Mouse (Mus musculus): ENCODE measurements around the gene 1520401A03Rik.
A peak's percentile ranks its signal among the peaks of the same experiment; 100 is the strongest.

1520401A03Rik gene

GRCm38 (mm10) chr17:23699131-23700077 lies 23.2 kb downstream of the 1520401A03Rik start:
- peak; percentile 95 for DNase-seq

DNA sequence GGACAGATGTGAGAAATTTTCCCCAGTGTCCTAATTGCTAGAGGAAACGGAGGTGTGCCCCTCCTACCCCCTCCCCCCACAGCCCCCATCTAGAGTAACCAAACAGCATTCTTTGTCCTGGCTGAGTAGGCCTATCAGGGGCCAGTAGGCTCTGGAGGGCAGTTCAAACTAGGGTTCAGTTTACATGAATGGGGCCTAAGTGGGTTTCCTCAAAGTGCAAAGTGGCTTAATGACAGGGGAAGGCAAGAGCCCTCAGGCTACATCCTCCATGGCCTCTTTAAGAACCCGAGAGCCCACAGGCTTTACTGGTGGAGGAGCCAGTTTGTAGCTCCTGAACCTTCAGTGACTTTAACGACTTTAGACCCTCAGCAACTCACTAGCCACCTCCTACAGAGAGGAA lies 26.8 kb downstream of the 1520401A03Rik start:
- DNase-seq: no peak

DNA sequence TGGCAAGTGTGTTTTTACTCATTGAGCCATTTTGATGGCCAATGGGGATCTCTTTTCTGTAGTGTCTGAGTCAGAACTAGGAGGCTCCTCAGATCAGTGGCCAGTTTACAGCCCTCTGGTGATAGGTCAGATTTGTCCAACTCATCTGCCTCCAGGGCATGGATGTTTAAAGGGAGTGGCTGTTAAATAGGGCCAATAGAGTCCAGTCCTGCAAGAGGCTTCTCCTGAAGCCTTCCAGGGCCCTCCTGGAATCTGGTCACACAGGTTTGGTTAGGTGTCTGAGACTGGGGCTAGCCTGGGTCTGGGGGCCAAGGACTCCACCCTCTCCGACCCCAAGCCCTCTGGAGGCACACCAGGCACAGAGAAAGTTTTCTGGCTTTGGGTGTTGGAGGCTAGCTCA lies 28.1 kb downstream of the 1520401A03Rik start:
- DNase-seq: no peak

DNA sequence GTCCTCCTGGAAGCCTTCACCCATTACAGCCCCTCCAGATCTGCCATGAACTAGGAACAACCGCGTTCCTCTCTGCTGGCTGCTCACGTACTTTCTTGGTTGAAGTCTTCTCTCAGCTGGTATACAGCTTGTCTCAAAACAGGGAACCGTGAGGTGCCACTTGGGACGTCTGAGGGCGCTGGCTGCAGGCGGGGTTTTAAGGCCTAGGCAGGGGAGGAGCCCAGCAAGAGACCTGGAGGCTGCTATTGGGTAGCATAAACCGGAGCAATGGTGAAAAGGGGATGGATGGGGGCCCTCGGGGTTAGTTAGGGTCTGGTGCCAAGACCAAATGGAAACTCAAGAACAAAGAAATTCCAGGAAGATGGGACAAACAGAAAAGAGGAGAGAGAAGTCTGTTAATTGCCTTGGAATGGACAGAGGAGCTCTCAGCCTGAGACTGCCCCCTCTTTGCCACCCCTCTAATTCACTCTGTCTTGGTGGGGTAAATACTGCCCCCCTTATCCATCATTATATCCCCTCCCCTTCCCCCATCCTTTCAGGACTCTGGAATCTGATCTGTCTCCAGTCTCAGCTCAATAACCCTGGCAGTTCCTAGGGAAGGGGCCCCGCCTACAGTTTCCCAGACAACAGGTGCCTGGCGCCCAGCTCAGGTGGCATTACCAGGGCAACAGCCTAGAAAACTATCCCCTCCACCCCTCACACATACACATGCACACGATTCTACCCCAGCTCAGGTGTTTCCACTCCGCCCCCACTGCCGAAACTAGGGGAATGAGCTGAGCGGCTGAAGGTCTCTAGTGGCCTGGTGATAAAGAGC lies 38.5 kb downstream of the 1520401A03Rik start, which contains the start of gene Cldn9:
Cldn9 (minus strand) TSS at position 171 of the 817 bp plus-strand sequence.
- no peak for DNase-seq

GRCm38 (mm10) chr17:23683226-23683625 lies 39.4 kb downstream of the 1520401A03Rik start:
- no peak for DNase-seq

- DNase-seq: no peak
These were observed 40.1 kb downstream of the 1520401A03Rik start for GRCm38 (mm10) chr17:23682530-23682929.

DNA sequence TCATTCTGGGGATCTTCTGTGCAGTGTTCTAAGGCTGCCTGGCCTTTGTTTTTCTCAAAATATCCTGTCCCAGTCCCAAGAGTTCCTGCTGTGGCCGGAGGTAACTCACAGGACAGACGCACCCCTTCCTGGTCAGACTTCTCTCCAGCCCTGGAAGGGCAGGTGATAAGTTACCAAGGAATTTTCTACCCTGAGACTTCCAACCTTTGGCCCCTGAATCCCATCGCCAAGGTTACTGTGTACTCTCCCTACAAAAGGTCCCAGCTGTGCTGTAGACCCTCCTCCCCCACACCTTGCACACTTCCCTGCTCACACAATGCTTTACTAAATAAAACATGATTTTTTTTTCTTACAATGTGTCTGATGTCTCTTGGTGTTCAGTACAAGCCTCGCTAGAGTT lies 40.5 kb downstream of the 1520401A03Rik start:
- DNase-seq: no peak

GRCm38 (mm10) chr17:23681086-23681485 lies 41.5 kb downstream of the 1520401A03Rik start:
- DNase-seq: peak; percentile 88

- DNase-seq: peak; percentile 79
These were observed 42.2 kb downstream of the 1520401A03Rik start for GRCm38 (mm10) chr17:23680336-23680735.

DNA sequence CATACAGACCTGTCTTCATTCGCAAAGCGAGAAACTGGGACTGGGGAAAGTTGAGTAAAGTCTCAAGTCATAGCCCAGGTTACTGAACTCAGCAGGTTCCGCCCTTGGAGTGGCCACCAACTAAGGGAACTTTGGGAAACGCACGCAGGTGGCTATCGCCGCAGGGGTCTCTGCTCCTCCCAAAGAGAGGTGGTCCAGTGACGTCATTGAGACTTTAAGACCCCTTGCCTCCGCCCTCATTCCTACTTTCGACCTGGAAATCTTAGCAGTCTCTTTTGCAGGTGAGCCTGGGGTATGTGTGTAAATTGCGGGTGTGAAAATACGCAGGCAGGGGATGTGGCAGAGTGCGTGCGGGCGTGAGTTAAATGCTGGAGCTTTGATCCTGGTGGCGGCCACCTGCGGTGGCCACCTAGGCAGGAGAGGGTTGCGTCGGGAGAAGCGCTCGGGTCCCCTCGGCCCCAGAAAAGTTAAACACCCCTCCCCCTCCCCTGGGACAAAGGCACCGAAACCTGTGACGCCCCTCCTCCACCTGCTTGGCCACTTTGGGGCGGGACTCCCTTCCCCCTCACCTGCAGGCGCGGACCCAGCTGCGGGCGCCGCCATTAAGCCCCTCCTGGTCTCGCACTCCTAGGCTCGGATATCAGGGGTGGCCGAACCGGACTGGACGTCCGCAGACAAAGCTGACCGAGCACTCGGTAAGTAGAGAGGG lies 43.3 kb downstream of the 1520401A03Rik start, which contains the start of gene Cldn6:
Cldn6 (plus strand) TSS at position 123 of the 709 bp plus-strand sequence.
- peak; percentile 86 for DNase-seq

DNA sequence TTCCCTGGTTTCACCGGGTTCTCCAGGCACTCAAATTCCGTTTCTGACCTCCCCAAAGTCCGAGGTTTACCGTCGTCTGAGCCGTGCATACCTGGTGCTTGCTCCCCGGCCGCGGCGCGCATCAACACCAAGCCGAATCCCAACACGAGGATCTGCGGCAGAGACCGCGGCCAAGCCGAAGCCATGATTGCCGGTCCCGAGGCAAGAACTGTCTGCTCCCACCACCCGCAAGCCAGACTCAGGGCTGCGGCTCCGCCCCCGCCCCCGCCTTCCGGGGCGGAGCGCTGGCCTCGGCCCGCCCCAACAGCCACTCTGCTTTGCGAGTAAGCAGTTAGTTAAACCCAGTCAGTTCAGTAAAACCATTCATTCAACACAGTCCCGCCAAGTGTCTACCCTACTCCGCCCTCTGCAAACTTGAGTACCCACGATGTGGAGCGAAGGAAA lies 45.3 kb downstream of the 1520401A03Rik start, which contains the start of gene Tnfrsf12a:
Tnfrsf12a (minus strand) TSS at position 233 of the 444 bp plus-strand sequence.
- peak; percentile 99 for DNase-seq

DNA sequence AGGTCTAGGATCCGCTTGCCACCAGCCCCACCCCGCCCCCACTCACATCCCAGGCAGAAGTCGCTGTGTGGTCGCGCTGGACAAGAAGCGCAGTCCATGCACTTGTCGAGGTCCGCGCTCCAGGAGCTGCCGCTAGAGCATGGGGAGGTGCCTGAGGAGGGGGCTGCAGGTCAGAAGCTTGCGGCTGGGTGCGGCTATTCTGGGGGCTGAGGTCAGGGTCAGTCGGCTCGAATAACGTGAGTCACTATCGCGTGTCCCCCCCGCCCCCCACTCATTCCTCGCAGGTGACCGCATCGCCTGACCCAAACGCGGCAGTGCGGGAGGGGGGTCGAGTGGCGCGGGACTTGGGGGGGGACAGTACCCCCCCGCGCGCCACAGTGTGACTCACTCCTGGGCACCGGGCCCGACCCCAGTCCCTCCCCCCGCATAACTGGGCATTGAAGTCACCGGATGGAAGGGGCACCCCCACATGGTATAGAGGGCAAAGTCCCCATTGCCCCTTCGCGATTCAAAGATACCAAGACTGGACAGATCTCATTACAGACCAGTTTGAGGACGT lies 46.0 kb downstream of the 1520401A03Rik start:
- peak; percentile 97 for DNase-seq

- peak; percentile 97 for DNase-seq
These were observed 46.9 kb downstream of the 1520401A03Rik start for GRCm38 (mm10) chr17:23675564-23676281.

DNA sequence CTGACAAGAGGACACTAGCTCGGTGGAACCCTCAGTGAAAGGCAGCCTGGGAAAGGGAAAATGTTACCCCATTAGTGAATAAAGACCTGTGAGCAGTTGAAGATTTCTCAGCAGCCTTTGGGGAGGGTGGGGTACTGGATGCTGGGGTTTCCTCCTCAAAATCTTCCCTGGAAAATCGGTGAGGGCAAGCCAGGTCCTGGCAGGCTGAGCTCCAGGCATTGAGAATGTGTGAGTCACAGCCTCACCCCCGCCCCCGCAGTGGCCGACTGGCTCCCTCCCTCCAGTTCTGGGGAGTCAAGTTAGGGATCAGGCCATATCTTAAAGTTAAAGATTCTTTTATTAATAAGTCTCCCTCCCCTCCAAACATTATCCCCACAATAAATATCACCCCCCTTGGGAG lies 47.5 kb downstream of the 1520401A03Rik start:
- peak; percentile 96 for DNase-seq

- peak; percentile 97 for DNase-seq
These were observed 48.2 kb downstream of the 1520401A03Rik start for GRCm38 (mm10) chr17:23674271-23674952.

DNA sequence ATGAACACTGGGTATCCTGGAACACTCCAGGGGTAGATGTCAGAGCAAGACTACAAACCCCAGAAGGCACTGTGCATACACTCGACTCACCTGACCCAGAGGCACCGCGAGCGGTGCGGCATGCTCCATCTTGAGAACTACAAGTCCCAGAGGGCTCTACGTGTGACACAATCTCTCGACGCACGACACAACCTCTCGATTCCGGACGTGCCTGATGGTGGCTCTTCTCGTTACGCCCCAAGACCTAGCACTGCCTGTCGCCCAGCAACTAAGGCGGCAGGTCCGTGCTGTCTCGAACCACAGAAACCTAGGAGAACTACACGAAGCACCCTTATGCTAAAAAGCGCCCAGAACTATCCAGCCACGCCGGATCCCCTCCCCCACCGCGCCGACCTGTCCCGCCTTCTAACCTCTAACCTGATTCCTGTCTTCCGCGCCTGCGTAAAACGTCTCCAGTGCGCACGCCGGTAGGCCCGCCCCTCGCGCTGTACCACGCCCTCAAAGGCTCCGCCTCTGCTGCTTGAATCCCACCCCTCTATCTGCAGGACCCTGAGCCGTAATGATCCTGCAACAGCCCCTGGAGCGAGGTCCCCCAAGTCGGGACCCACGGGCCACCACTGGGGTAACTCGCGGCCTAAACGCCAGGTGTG lies 49.0 kb downstream of the 1520401A03Rik start, which contains the start of the genes Hcfc1r1 and Thoc6:
Hcfc1r1 (plus strand) TSS at position 173 of the 650 bp plus-strand sequence.
Thoc6 (minus strand) TSS at position 459 of the 650 bp plus-strand sequence.
- peak; percentile 99 for DNase-seq

DNA sequence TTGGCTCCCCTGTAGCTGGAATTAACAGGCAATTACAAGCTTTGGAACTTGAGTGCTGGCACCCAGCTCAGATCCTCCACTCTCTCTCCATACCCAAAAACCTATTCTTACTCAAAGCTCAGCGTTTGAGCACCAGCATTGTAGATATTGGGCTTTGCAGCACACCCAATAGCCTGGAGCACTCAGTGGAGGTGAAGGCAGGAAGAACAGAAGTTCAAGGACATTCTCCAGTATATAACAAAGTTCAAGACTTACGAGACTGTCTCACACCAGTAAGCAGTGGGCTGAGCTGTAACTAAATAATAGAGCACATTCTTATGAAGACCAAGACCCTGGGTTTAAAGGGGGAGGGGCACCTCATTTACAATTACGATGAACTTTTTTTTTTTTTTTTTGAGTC lies 49.8 kb downstream of the 1520401A03Rik start:
- peak; percentile 78 for DNase-seq

GRCm38 (mm10) chr17:23671519-23671918 lies 51.1 kb downstream of the 1520401A03Rik start:
- peak; percentile 86 for DNase-seq

GRCm38 (mm10) chr17:23670516-23671074 lies 52.0 kb downstream of the 1520401A03Rik start:
- DNase-seq: peak; percentile 84

GRCm38 (mm10) chr17:23665511-23665910 lies 57.1 kb downstream of the 1520401A03Rik start:
- DNase-seq: peak; percentile 91
